Mouse (Mus musculus) megakaryocyte, embryonic 14.5 days (primary cell): ENCODE data around the gene Nfrkb.

Source experiments
- FLI1 ChIP-seq: IDR thresholded peaks from 2 replicates; pipeline ENCODE4 v1.6.1; 2012; ENCODE audit warnings: low read length, inconsistent platforms, mixed read lengths
- GATA1 ChIP-seq: IDR thresholded peaks from 3 replicates; pipeline ENCODE4 v1.6.1; 2012; ENCODE audit warnings: mixed read lengths, low read length, inconsistent platforms, borderline replicate concordance

- TF ChIP-seq GATA1 (no peak), FLI1 (no peak)
Observed at GRCm38 (mm10) chr9:31441487-31441886, 55.5 kb downstream of the Nfrkb start.
